Mouse (Mus musculus) liver, adult 2 months (tissue): ENCODE measurements around the gene Atp5d. TPM values are rescaled to one million over a fixed set of nuclear protein-coding genes. Genes with fewer than 3 reads are reported as not detected.

Experiments
- DNase-seq: peaks from one replicate; pipeline ENCODE4 v3.0.0-alpha.2; 2011; ENCODE audit warnings: low read depth, low spot score; ENCODE audit errors: extremely low read depth
- H3K27ac ChIP-seq: fragments of 200-500 bp; replicated peaks from 2 replicates; pipeline ENCODE4 v1.5.1; 2012; ENCODE audit warnings: low read depth, mild to moderate bottlenecking, control low read depth, inconsistent platforms, low read length; ENCODE audit not compliant: insufficient read depth
- H3K27me3 ChIP-seq: fragments of 200-500 bp; 2 replicates; pipeline ENCODE4 v1.6.1; 2012; ENCODE audit warnings: mild to moderate bottlenecking, moderate library complexity, low read length, inconsistent platforms; ENCODE audit not compliant: control insufficient read depth, insufficient read depth
- H3K36me3 ChIP-seq: fragments of 200-500 bp; 2 replicates; pipeline ENCODE4 v1.6.1; 2012; ENCODE audit warnings: low read length, inconsistent platforms; ENCODE audit not compliant: control insufficient read depth, insufficient read depth
- H3K4me1 ChIP-seq: fragments of 200-500 bp; 2 replicates; pipeline ENCODE4 v1.6.1; 2011; ENCODE audit warnings: low read length; ENCODE audit not compliant: control insufficient read depth, insufficient read depth
- H3K4me3 ChIP-seq: fragments of 200-500 bp; 2 replicates; pipeline ENCODE4 v1.5.1; 2011; ENCODE audit warnings: low read depth, mild to moderate bottlenecking, control low read depth, low read length, moderate library complexity; ENCODE audit not compliant: insufficient read depth
- H3K79me2 ChIP-seq: fragments of 200-500 bp; 2 replicates; pipeline ENCODE4 v1.6.1; 2012; ENCODE audit warnings: inconsistent platforms, mild to moderate bottlenecking, low read length, moderate library complexity; ENCODE audit not compliant: control insufficient read depth, insufficient read depth
- H3K9ac ChIP-seq: fragments of 200-500 bp; 2 replicates; pipeline ENCODE4 v1.6.1; 2012; ENCODE audit warnings: low read depth, mild to moderate bottlenecking, control low read depth, inconsistent platforms, low read length
- CTCF ChIP-seq: fragments of 200-500 bp; IDR thresholded peaks from 2 replicates; pipeline ENCODE4 v1.5.1; 2011; ENCODE audit warnings: low read depth, low read length, control low read depth
- POLR2A ChIP-seq: fragments of 200-500 bp; IDR thresholded peaks from 2 replicates; pipeline ENCODE4 v1.6.1; 2011; ENCODE audit warnings: low read length, control low read depth; ENCODE audit not compliant: insufficient read depth; ENCODE audit errors: extremely low read depth
- WGBS: fragments of 180-500 bp; shearing (Covaris S2); methylation state at CpG from one replicate; pipeline ENCODE4 v1.1.7; 2018; 5-methylcytosine and 5-hydroxymethylcytosine counted together
- polyA plus RNA-seq: library from polyadenylated mRNA; depleted of rRNA; stranded (reverse); fragments of >200 nt; gene quantifications from 2 replicates; pipeline ENCODE4 v1.2.3, GENCODE M21; 2012
- total RNA-seq: library from RNA; depleted of rRNA; stranded (reverse); fragments of >200 nt; gene quantifications from 2 replicates; pipeline ENCODE4 v1.2.3, GENCODE M21; 2014

The Atp5d gene
- total and polyA plus RNA-seq, 2 experiments: 144 to 1,387 TPM

GRCm38 (mm10) chr10:80167460-80168037, 29.1 kb downstream of the Atp5d start:
- Histone ChIP-seq H3K9ac (peak overlapping the region; percentile 92), H3K27ac (peak overlapping the region; percentile 85), H3K79me2 (peaks cover 6% of the 10 kb centered on the region; the same call in 1 of the 2 replicates), H3K4me1 (peaks cover 5% of the 10 kb centered on the region), H3K27me3 (no peaks in the 10 kb centered on the region), H3K4me3 (peak overlapping the region; percentile 78), H3K36me3 (peaks cover 6% of the 10 kb centered on the region)
- TF ChIP-seq CTCF (no peak), POLR2A (no peak)
- under 1% methylated on average over 46 of the region's 55 CpGs for WGBS
- peak; percentile 90 for DNase-seq

- peak overlapping the region; percentile 92 for H3K9ac ChIP-seq
- H3K4me3 ChIP-seq: peak overlapping the region; percentile 78
- no peak for TF ChIP-seq POLR2A
- TF ChIP-seq CTCF: no peak
- DNase-seq: peak; percentile 89
- H3K36me3 ChIP-seq: peaks cover 6% of the 10 kb centered on the region
- H3K27me3 ChIP-seq: no peaks in the 10 kb centered on the region
- H3K27ac ChIP-seq: peak overlapping the region; percentile 85
- H3K79me2 ChIP-seq: peaks cover 6% of the 10 kb centered on the region; the same call in 1 of the 2 replicates
- 0% methylated on average over 48 of the region's 48 CpGs for WGBS
- peaks cover 5% of the 10 kb centered on the region for H3K4me1 ChIP-seq
Observed at GRCm38 (mm10) chr10:80168038-80168661, 29.7 kb downstream of the Atp5d start.

- Histone ChIP-seq H3K9ac (no peak overlapping the region), H3K27me3 (no peaks in the 10 kb centered on the region), H3K4me3 (no peak overlapping the region), H3K36me3 (peaks cover 6% of the 10 kb centered on the region), H3K4me1 (peaks cover 8% of the 10 kb centered on the region), H3K79me2 (peaks cover 6% of the 10 kb centered on the region; the same call in 1 of the 2 replicates), H3K27ac (no peak overlapping the region; the same call in 1 of the 2 replicates)
- DNase-seq: no peak
- 14% methylated on average over 1 of the region's 1 CpGs for WGBS
- TF ChIP-seq CTCF (no peak), POLR2A (no peak)
Observed at GRCm38 (mm10) chr10:80169070-80169469, 30.6 kb downstream of the Atp5d start.

GRCm38 (mm10) chr10:80169651-80170050, 31.2 kb downstream of the Atp5d start:
- TF ChIP-seq POLR2A: no peak
- 90% methylated on average over 7 of the region's 7 CpGs for WGBS
- no peak for DNase-seq
- peaks cover 6% of the 10 kb centered on the region for H3K36me3 ChIP-seq
- peaks cover 6% of the 10 kb centered on the region; the same call in 1 of the 2 replicates for H3K79me2 ChIP-seq
- no peaks in the 10 kb centered on the region for H3K27me3 ChIP-seq
- no peak overlapping the region for H3K4me3 ChIP-seq
- H3K9ac ChIP-seq: no peak overlapping the region
- H3K27ac ChIP-seq: no peak overlapping the region
- peaks cover 8% of the 10 kb centered on the region for H3K4me1 ChIP-seq

GRCm38 (mm10) chr10:80170052-80170451, 31.6 kb downstream of the Atp5d start:
- Histone ChIP-seq H3K4me1 (peaks cover 8% of the 10 kb centered on the region), H3K27ac (no peak overlapping the region), H3K27me3 (no peaks in the 10 kb centered on the region), H3K4me3 (no peak overlapping the region), H3K79me2 (peaks cover 6% of the 10 kb centered on the region; the same call in 1 of the 2 replicates), H3K9ac (no peak overlapping the region), H3K36me3 (peaks cover 6% of the 10 kb centered on the region)
- WGBS: 95% methylated on average over 16 of the region's 16 CpGs
- DNase-seq: no peak
- TF ChIP-seq POLR2A (no peak), CTCF (no peak)

- Histone ChIP-seq H3K4me3 (no peak overlapping the region), H3K27me3 (no peaks in the 10 kb centered on the region), H3K27ac (no peak overlapping the region), H3K4me1 (peaks cover 8% of the 10 kb centered on the region), H3K36me3 (peaks cover 6% of the 10 kb centered on the region), H3K79me2 (peaks cover 6% of the 10 kb centered on the region; the same call in 1 of the 2 replicates), H3K9ac (no peak overlapping the region)
- no peak for DNase-seq
- 95% methylated on average over 19 of the region's 19 CpGs for WGBS
- TF ChIP-seq POLR2A (no peak), CTCF (no peak)
Observed at GRCm38 (mm10) chr10:80170601-80171021, 32.2 kb downstream of the Atp5d start.
